Mouse (Mus musculus) myocyte (in vitro differentiated cells): ENCODE data around the gene Hspa2. TPM values are rescaled to one million over a fixed set of nuclear protein-coding genes. Genes with fewer than 3 reads are reported as not detected.

Source experiments
- H3K27me3 ChIP-seq: one replicate; pipeline ENCODE4 v1.6.1; 2011; ENCODE audit not compliant: control insufficient read depth, insufficient read depth, insufficient read length
- H3K36me3 ChIP-seq: one replicate; pipeline ENCODE4 v1.6.1; 2011; ENCODE audit not compliant: control insufficient read depth, insufficient read depth
- H3K4me2 ChIP-seq: one replicate; pipeline ENCODE4 v1.6.1; 2011; ENCODE audit warnings: low read depth, control low read depth
- H3K4me3 ChIP-seq: one replicate; pipeline ENCODE4 v1.5.1; 2011; ENCODE audit warnings: mild to moderate bottlenecking, control low read depth, moderate library complexity
- H3K79me2 ChIP-seq: one replicate; pipeline ENCODE4 v1.6.1; 2011; ENCODE audit not compliant: control insufficient read depth, insufficient read depth
- H3ac ChIP-seq: one replicate; pipeline ENCODE4 v1.6.1; 2011; ENCODE audit not compliant: control insufficient read depth, insufficient read length
- CEBPB ChIP-seq: IDR thresholded peaks from 2 replicates; pipeline ENCODE4 v1.6.1; 2011; ENCODE audit warnings: mild to moderate bottlenecking, moderate library complexity; ENCODE audit not compliant: poor library complexity, insufficient read depth, severe bottlenecking
- E2F4 ChIP-seq: IDR thresholded peaks from one replicate; pipeline ENCODE4 v1.6.1; 2011; ENCODE audit warnings: mild to moderate bottlenecking, control low read depth, moderate library complexity; ENCODE audit not compliant: insufficient read depth
- MAX ChIP-seq: IDR thresholded peaks from one replicate; pipeline ENCODE4 v1.6.1; 2011; ENCODE audit warnings: low read depth, mild to moderate bottlenecking, control low read depth
- MYOD1 ChIP-seq, 3 experiments: IDR thresholded peaks; one replicate each; pipeline ENCODE4 v1.6.1; 2011; ENCODE audit warnings: control low read depth in 2 of 3, low read depth in 2 of 3, mild to moderate bottlenecking in 2 of 3, moderate library complexity in 1 of 3; ENCODE audit not compliant: insufficient read length in 2 of 3, control insufficient read depth in 1 of 3
- MYOG ChIP-seq, 3 experiments: IDR thresholded peaks; one replicate each; pipeline ENCODE4 v1.6.1; 2011; ENCODE audit warnings: control low read depth in 2 of 3, low read depth in 2 of 3, mild to moderate bottlenecking in 2 of 3; ENCODE audit not compliant: insufficient read length in 2 of 3, control insufficient read depth in 1 of 3, insufficient read depth in 1 of 3
- POLR2A ChIP-seq: IDR thresholded peaks from one replicate; pipeline ENCODE4 v1.6.1; 2011; ENCODE audit warnings: low read depth, mild to moderate bottlenecking, control low read depth, moderate library complexity; ENCODE audit not compliant: insufficient read length
- POLR2AphosphoS2 ChIP-seq: IDR thresholded peaks from one replicate; pipeline ENCODE4 v1.6.1; 2011; ENCODE audit warnings: low read depth, control low read depth; ENCODE audit not compliant: insufficient read length
- REST ChIP-seq: IDR thresholded peaks from one replicate; pipeline ENCODE4 v1.6.1; 2011; ENCODE audit warnings: mild to moderate bottlenecking, control low read depth, moderate library complexity; ENCODE audit not compliant: insufficient read depth, insufficient read length
- SRF ChIP-seq: IDR thresholded peaks from one replicate; pipeline ENCODE4 v1.6.1; 2011; ENCODE audit warnings: low read depth; ENCODE audit not compliant: control insufficient read depth, insufficient read length
- TCF12 ChIP-seq: IDR thresholded peaks from one replicate; pipeline ENCODE4 v1.6.1; 2011; ENCODE audit warnings: mild to moderate bottlenecking, control low read depth; ENCODE audit not compliant: poor library complexity, insufficient read depth, severe bottlenecking
- TCF3 ChIP-seq: IDR thresholded peaks from one replicate; pipeline ENCODE4 v1.6.1; 2011; ENCODE audit warnings: low read depth, control low read depth; ENCODE audit not compliant: insufficient read length
- USF1 ChIP-seq: IDR thresholded peaks from one replicate; pipeline ENCODE4 v1.6.1; 2011; ENCODE audit warnings: low read depth, mild to moderate bottlenecking, control low read depth, moderate library complexity
- polyA plus RNA-seq: library from polyadenylated mRNA; unstranded; fragments of >200 nt; fragmentation: generic; extraction: Trizol; gene quantifications from one replicate; pipeline ENCODE4 v1.2.1, GENCODE M21; 2012; ENCODE audit warnings: missing spikeins

Gene Hspa2
- polyA plus RNA-seq, 1 experiment: 13.4 TPM

GRCm38 (mm10) chr12:76369978-76370830 lies 33.8 kb upstream of the Hspa2 start, which contains the start of gene Zbtb1:
TSS of gene Zbtb1 (plus strand) at chr12:76370266.
- H3K4me3 ChIP-seq: peak within 1 kb of the TSS; percentile 46
- H3K79me2 ChIP-seq: peaks cover 71% of the 10 kb centered on the region
- H3ac ChIP-seq: peak within 1 kb of the TSS; percentile 86
- TF ChIP-seq MYOG (IDR thresholded peaks at IDR 0.05; ENCODE audit: control insufficient read depth in 1 of 3, insufficient read depth in 1 of 3, insufficient read length in 2 of 3, low read depth in 2 of 3) (peak in 2 of 3 experiments; percentile 2 to 3), CEBPB (no peak), POLR2A (peak; percentile 88), POLR2AphosphoS2 (peak; percentile 80), MYOD1 (IDR thresholded peaks at IDR 0.05; ENCODE audit: control insufficient read depth in 1 of 3, insufficient read length in 2 of 3, low read depth in 2 of 3) (peak in 1 of 3 experiments; percentile 30), SRF (no peak)
- H3K27me3 ChIP-seq: no peaks in the 10 kb centered on the region
- H3K36me3 ChIP-seq: no peaks in the 10 kb centered on the region
- H3K4me2 ChIP-seq: peak within 1 kb of the TSS; percentile 90

DNA sequence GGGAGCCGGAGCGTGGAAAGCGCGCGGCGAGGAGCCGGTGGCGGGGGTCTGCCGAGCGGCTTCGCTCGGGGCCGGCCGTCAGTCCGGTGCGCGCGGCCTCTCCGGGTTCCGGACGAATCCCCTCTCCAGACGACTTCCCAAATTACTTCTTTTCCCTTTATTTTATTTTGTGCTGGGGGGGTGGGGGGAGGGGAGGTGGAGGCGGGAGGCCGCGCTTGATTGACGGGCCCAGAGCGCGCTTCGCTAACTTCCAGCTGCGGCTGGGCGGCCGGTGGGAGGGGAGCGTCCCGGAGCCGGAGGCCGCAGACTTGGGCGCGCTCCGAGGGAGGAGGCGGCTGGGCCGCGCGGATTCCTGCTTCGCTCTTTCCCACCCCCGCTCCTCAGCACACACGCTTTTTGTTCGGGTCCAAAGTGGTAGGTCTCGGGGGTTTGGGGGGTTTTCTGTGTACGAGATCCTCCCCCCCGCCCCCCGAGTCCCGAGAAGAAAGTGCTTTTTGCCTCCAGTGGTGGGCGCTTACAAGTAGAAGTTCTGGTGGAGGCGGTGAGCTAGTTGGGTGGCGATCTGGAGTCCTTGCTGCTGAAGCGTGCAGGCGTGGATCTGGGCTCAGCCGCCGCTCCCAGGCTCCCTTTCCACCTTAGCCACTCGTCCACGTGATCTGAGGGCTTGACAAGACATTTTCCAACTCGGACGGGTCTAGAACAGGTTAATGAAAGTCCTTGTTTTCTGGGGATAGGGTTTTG lies 33.0 kb upstream of the Hspa2 start:
- Histone ChIP-seq H3ac (peak overlapping the region; percentile 86), H3K79me2 (peaks cover 71% of the 10 kb centered on the region), H3K4me2 (peak overlapping the region; percentile 90), H3K27me3 (no peaks in the 10 kb centered on the region), H3K36me3 (no peaks in the 10 kb centered on the region), H3K4me3 (peak overlapping the region; percentile 46)
- no peak for TF ChIP-seq SRF
- no peak for TF ChIP-seq CEBPB
- peak; percentile 16 for TF ChIP-seq E2F4
- TF ChIP-seq TCF12: no peak
- TF ChIP-seq REST: no peak
- peak; percentile 64 for TF ChIP-seq POLR2A
- TF ChIP-seq POLR2AphosphoS2: no peak
- TF ChIP-seq MAX: no peak
- peak in 1 of 3 experiments; percentile 59 for TF ChIP-seq MYOG (IDR thresholded peaks at IDR 0.05; ENCODE audit: control insufficient read depth in 1 of 3, insufficient read depth in 1 of 3, insufficient read length in 2 of 3, low read depth in 2 of 3)
- peak in 2 of 3 experiments; percentile 50 to 73 for TF ChIP-seq MYOD1 (IDR thresholded peaks at IDR 0.05; ENCODE audit: control insufficient read depth in 1 of 3, insufficient read length in 2 of 3, low read depth in 2 of 3)
- TF ChIP-seq TCF3: no peak
- TF ChIP-seq USF1: peak; percentile 78

GRCm38 (mm10) chr12:76372046-76372445 lies 31.9 kb upstream of the Hspa2 start:
- H3ac ChIP-seq: no peak overlapping the region
- no peaks in the 10 kb centered on the region for H3K36me3 ChIP-seq
- TF ChIP-seq TCF3: no peak
- no peak for TF ChIP-seq MYOG (IDR thresholded peaks at IDR 0.05; ENCODE audit: control insufficient read depth in 1 of 3, insufficient read depth in 1 of 3, insufficient read length in 2 of 3, low read depth in 2 of 3)
- H3K4me2 ChIP-seq: peak overlapping the region; percentile 90
- no peaks in the 10 kb centered on the region for H3K27me3 ChIP-seq
- peaks cover 71% of the 10 kb centered on the region for H3K79me2 ChIP-seq
- peak overlapping the region; percentile 46 for H3K4me3 ChIP-seq

DNA sequence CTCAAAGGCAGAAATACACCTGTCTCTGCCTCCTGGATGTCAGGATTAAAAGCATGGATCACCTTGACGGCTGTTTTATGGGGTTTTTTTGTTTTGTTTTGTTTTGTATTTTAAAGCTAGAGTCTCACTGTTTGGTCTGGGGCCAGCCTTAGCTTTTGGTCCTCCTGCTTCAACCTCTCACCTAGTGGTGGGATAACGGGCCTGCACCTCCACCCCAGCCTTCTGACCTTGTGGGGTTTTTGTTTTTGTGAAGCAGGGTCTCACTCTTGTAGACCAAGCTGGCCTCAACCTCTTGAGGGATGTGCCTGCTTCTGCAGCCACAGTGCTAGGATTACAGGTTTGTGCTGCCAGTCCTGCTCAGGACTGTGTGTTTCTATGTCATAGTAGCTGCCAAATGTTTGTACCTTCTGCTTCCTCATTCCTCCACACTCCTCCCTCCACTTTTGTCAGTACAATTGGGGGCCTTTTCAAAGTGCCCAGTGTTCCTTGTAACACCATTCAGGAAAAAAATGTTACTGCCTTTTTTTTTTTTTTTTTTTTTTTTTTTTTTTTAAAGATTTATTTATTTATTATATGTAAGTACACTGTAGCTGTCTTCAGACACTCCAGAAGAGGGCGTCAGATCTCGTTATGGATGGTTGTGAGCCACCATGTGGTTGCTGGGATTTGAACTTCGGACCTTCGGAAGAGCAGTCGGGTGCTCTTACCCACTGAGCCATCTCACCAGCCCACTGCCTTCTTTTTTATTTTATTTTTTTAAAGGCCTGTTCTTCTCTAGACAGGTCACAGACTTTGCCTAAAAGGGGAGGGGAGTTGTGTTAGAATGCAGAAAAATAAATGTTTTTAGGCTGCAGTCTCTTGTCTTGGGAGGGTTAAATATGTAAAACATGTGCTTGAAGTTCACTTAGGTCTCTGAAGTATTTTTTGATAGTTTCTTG lies 30.8 kb upstream of the Hspa2 start:
- Histone ChIP-seq H3K27me3 (no peaks in the 10 kb centered on the region), H3K4me2 (peak overlapping the region; percentile 90), H3K4me3 (peak overlapping the region; percentile 46), H3ac (no peak overlapping the region), H3K79me2 (peaks cover 75% of the 10 kb centered on the region), H3K36me3 (no peaks in the 10 kb centered on the region)
- TF ChIP-seq TCF3 (no peak), POLR2A (no peak), POLR2AphosphoS2 (no peak), CEBPB (no peak)

DNA sequence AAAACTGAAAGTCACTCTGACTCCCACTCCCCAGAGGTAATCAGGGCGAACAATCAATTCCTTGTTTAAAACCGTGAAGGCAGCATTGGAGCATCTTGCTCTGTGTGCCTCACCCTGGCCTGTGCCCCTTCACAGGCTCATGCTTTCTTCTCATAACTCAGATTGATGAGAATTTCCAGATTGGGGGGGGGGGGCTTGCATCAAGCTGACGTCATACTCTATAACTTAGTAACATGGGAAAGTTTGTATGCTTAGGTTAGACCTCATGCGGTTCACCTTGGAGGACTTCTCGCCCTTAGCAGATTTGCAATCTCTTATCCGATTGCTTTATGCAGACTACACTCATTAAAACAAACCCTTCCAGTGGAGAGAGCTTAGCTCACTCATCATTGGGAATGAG lies 30.0 kb upstream of the Hspa2 start:
- Histone ChIP-seq H3K4me2 (no peak overlapping the region), H3K4me3 (no peak overlapping the region), H3K36me3 (no peaks in the 10 kb centered on the region), H3K27me3 (no peaks in the 10 kb centered on the region), H3K79me2 (peaks cover 77% of the 10 kb centered on the region), H3ac (no peak overlapping the region)
- TF ChIP-seq POLR2AphosphoS2 (no peak), CEBPB (no peak), USF1 (no peak), E2F4 (no peak), MYOD1 (IDR thresholded peaks at IDR 0.05; ENCODE audit: control insufficient read depth in 1 of 3, insufficient read length in 2 of 3, low read depth in 2 of 3) (no peak), SRF (no peak), TCF3 (no peak), REST (no peak)
